Mouse (Mus musculus): ENCODE results near the gene Hyal3. TPM values are rescaled to one million over a fixed set of nuclear protein-coding genes. Genes with fewer than 3 reads are reported as not detected.

Hyal3 gene
- total and polyA plus RNA-seq, 3 experiments: 2.3 to 6.8 TPM; not detected in 1

DNA sequence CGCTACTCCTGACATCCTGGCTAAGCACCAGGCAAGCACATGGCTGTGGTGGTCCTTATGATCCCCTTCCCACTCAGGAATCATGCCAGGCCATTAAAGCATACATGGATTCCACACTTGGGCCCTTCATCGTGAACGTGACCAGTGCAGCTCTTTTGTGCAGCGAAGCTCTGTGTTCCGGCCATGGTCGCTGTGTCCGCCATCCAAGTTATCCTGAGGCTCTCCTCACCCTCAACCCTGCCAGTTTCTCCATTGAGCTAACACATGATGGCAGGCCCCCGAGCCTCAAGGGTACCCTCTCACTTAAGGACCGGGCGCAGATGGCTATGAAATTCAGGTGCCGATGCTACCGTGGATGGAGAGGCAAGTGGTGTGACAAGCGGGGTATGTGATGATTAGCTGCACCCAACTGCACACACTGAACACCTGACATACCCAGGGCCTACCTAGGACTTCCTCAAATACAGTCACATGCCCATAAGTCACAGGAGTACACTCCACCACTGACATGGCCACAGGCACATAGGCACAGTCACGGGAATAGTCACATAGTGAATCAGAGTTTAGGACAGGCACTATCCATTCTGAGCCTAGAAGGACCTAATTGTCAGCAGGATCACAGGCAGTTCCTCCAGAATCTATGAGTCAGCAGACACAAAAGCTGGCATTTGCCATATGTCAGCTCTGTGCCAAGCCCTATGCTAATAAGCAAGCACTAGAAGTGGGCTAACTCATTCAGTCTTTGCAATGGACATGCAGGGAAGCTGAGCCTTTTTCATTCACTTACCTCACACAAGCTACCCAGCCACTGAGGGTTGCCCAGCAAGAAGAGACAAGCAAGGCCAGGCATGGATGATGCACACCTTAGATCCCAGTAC lies 1.4 kb upstream of the Hyal3 start:
- Histone ChIP-seq H3K4me1 (ENCODE audit: control insufficient read depth in 1 of 2, insufficient read depth in 2 of 2, low read length in 2 of 2) (peaks cover 2 to 32% of the 10 kb centered on the region in 2 experiments; a peak in 3 of 4 replicates), H3K27ac (ENCODE audit: control insufficient read depth, low read depth, low read length) (peak overlapping the region; percentile 13), H3K27me3 (ENCODE audit: control insufficient read depth in 1 of 2, insufficient read depth in 2 of 2, low read length in 2 of 2) (no peaks in the 10 kb centered on the region), H3K9me3 (replicated peaks; ENCODE audit: insufficient read depth, low read length) (no peaks in the 10 kb centered on the region), H3K9ac (ENCODE audit: control insufficient read depth, low read depth, low read length, poor library complexity, severe bottlenecking) (no peak overlapping the region), H3K4me3 (ENCODE audit: control insufficient read depth in 1 of 2, insufficient read depth in 1 of 2, low read depth in 2 of 2, low read length in 2 of 2) (no peak overlapping the region; a peak in 1 of 4 replicates), H3K79me2 (ENCODE audit: control insufficient read depth, insufficient read depth, low read length, poor library complexity) (peaks cover 30% of the 10 kb centered on the region), H3K36me3 (ENCODE audit: control insufficient read depth in 1 of 2, insufficient read depth in 2 of 2, low read length in 2 of 2) (peaks cover 0 to 10% of the 10 kb centered on the region in 2 experiments; a peak in 2 of 4 replicates)
- no peak for DNase-seq (ENCODE audit: low read depth, low spot score)
- TF ChIP-seq USF1 (IDR thresholded peaks at IDR 0.05; ENCODE audit: low read depth, low read length): peak; percentile 68
- no peak for TF ChIP-seq CTCF (IDR thresholded peaks at IDR 0.05 in 2 of 3, conservative IDR thresholded peaks at IDR 0.05 in 1 of 3; ENCODE audit: control insufficient read depth in 1 of 3, insufficient read depth in 1 of 3, low read depth in 2 of 3, low read length in 3 of 3, poor library complexity in 1 of 3, severe bottlenecking in 1 of 3)
- TF ChIP-seq SIN3A (IDR thresholded peaks at IDR 0.05; ENCODE audit: low read length): peak; percentile 43; the same call in 1 of the 2 replicates
- TF ChIP-seq BHLHE40 (IDR thresholded peaks at IDR 0.05; ENCODE audit: borderline replicate concordance, low read depth, low read length): no peak

DNA sequence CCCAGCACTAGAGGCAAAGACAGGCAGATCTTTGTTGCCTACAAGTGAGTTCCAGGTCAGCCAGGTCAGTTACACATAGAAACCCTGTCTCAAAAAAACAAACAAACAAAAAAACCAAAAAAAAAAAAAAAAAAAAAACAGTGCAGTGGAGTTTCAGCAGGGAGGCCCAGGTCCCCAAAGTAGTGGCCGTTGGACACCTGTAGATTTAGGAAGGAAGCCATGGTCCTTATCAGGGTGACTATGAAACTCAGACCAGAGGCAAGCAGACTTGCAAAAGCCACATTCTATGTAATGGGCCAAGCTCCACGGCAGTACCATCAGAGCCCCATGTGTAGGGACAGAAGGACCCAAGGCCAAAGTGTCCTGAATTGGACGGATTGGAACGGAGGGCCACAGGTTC lies 966 bp downstream of the Hyal3 start:
- Histone ChIP-seq H3K36me3 (ENCODE audit: control insufficient read depth in 1 of 2, insufficient read depth in 2 of 2, low read length in 2 of 2) (peaks cover 0 to 15% of the 10 kb centered on the region in 2 experiments; a peak in 2 of 4 replicates), H3K4me3 (ENCODE audit: control insufficient read depth in 1 of 2, insufficient read depth in 1 of 2, low read depth in 2 of 2, low read length in 2 of 2) (peak overlapping the region; percentile 81 to 98), H3K27me3 (ENCODE audit: control insufficient read depth in 1 of 2, insufficient read depth in 2 of 2, low read length in 2 of 2) (no peaks in the 10 kb centered on the region), H3K9me3 (replicated peaks; ENCODE audit: insufficient read depth, low read length) (no peaks in the 10 kb centered on the region), H3K4me1 (ENCODE audit: control insufficient read depth in 1 of 2, insufficient read depth in 2 of 2, low read length in 2 of 2) (peaks cover 6 to 31% of the 10 kb centered on the region in 2 experiments; a peak in 3 of 4 replicates), H3K9ac (ENCODE audit: control insufficient read depth, low read depth, low read length, poor library complexity, severe bottlenecking) (peak overlapping the region; percentile 78), H3K79me2 (ENCODE audit: control insufficient read depth, insufficient read depth, low read length, poor library complexity) (peaks cover 30% of the 10 kb centered on the region), H3K27ac (ENCODE audit: control insufficient read depth, low read depth, low read length) (peak overlapping the region; percentile 98)
- peak; percentile 57 for DNase-seq (ENCODE audit: low read depth, low spot score)
- TF ChIP-seq ZNF384 (IDR thresholded peaks at IDR 0.05; ENCODE audit: low read depth, low read length) (peak; percentile 86), HCFC1 (IDR thresholded peaks at IDR 0.05; ENCODE audit: low read depth, low read length) (peak; percentile 39; the same call in 1 of the 2 replicates), NELFE (IDR thresholded peaks at IDR 0.05; ENCODE audit: low read depth, low read length) (no peak; the same call in 1 of the 2 replicates), GATA1 (IDR thresholded peaks at IDR 0.05; ENCODE audit: low read depth, low read length) (peak; percentile 58), MXI1 (IDR thresholded peaks at IDR 0.05; ENCODE audit: low read depth, low read length) (no peak), USF1 (IDR thresholded peaks at IDR 0.05; ENCODE audit: low read depth, low read length) (no peak), MYC (IDR thresholded peaks at IDR 0.05; ENCODE audit: low read depth, low read length) (no peak), EP300 (IDR thresholded peaks at IDR 0.05; ENCODE audit: low read depth in 1 of 2, low read length in 2 of 2) (peak; percentile 78 to 80), POLR2AphosphoS2 (IDR thresholded peaks at IDR 0.05; ENCODE audit: low read length) (0 out of 2 replicates have a peak, but pooled peaks have one; percentile 48), SMC3 (IDR thresholded peaks at IDR 0.05; ENCODE audit: low read depth, low read length) (0 out of 2 replicates have a peak, but pooled peaks have one; percentile 12), MYB (IDR thresholded peaks at IDR 0.05; ENCODE audit: low read depth, low read length) (peak; percentile 83), TCF12 (IDR thresholded peaks at IDR 0.05; ENCODE audit: low read depth, low read length) (peak; percentile 76), ETS1 (IDR thresholded peaks at IDR 0.05; ENCODE audit: low read depth, low read length) (peak; percentile 46; the same call in 1 of the 2 replicates), CTCF (IDR thresholded peaks at IDR 0.05 in 2 of 3, conservative IDR thresholded peaks at IDR 0.05 in 1 of 3; ENCODE audit: control insufficient read depth in 1 of 3, insufficient read depth in 1 of 3, low read depth in 2 of 3, low read length in 3 of 3, poor library complexity in 1 of 3, severe bottlenecking in 1 of 3) (no peak)
